Mouse (Mus musculus) Patski (cell line): ENCODE results near the gene Tmbim1. TPM values are rescaled to one million over a fixed set of nuclear protein-coding genes. Genes with fewer than 3 reads are reported as not detected.

Source experiments
- ATAC-seq: fragments of 100-300 bp; one replicate; pipeline ENCODE4 v1.8.0; 2021
- CTCF ChIA-PET: fragments of 350-600 bp; sonication (Branson Sonifier 250); formaldehyde crosslinking; loops from one replicate; lab custom pipeline; 2022; ENCODE audit warnings: inconsistent platforms; lab: Charles Lee
- POLR2A ChIA-PET: fragments of 350-600 bp; sonication (Branson Sonifier 250); formaldehyde crosslinking; loops from one replicate; lab custom pipeline; 2022; ENCODE audit warnings: antibody characterized with exemption, inconsistent platforms; lab: Charles Lee
- DNase-seq: peaks from one replicate; pipeline ENCODE4 v3.0.0-alpha.2; 2011; ENCODE audit warnings: low read depth, low spot score
- H3K27me3 ChIP-seq: fragments of 371-371 bp; one replicate; pipeline ENCODE4 v1.5.1; 2021
- CTCF ChIP-seq: fragments of 100-300 bp; IDR thresholded peaks from one replicate; pipeline ENCODE4 v1.5.1; 2021
- in situ Hi-C: fragments of 300-500 bp; cut with MboI; formaldehyde crosslinking; loops from 3 replicates; pipeline ENCODE4 v1.11.1; 2018; ENCODE audit warnings: low pct_unique_long_range_greater_than_20kb, mixed read lengths
- polyA plus RNA-seq: library from polyadenylated mRNA; unstranded; gene quantifications from one replicate; pipeline ENCODE4 v1.2.3, GENCODE M21; 2021

The Tmbim1 gene
- polyA plus RNA-seq, 1 experiment from 2014 or later: 28.0 TPM

GRCm38 (mm10) chr1:74339917-74340316, 34.5 kb upstream of the Tmbim1 start:
- DNase-seq (no peak), ATAC-seq (no peak)
- POLR2A ChIA-PET: interaction anchor here (0.5 kb wide), 1 partner anchor 31 kb away, joined by 6 read pairs; no protein-coding TSS in a partner anchor
- in situ Hi-C loops: no loop called here
- H3K27me3 ChIP-seq: no peaks in the 10 kb centered on the region
- TF ChIP-seq CTCF: no peak
- CTCF ChIA-PET: no interaction called here

DNA sequence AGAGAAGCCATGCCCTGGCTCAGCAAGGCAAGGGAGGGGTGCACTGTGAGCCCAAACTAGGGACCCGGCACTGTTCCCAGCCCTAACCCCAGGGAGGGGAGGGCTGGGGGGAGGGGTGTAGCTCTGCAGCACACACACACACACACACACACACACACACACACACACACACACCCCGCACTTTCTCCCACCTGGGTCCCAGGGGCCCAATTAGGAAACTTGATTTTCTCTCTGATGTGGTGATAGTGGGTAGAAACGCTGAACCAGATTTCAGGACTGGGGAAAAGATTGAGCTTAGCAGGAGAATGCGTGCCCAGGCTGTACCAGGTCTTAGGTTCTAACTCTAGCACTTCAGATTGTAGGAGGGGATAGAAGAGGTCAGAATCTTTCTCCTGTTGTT, 33.2 kb upstream of the Tmbim1 start:
- POLR2A ChIA-PET: no interaction called here
- ATAC-seq: no peak
- in situ Hi-C loops: no loop called here
- CTCF ChIA-PET: interaction anchor here (0.7 kb wide), 1 partner anchor 23 kb away, joined by 3 read pairs; the partner anchor contains the start of gene Catip
- TF ChIP-seq CTCF: no peak
- H3K27me3 ChIP-seq: no peaks in the 10 kb centered on the region
- no peak for DNase-seq

DNA sequence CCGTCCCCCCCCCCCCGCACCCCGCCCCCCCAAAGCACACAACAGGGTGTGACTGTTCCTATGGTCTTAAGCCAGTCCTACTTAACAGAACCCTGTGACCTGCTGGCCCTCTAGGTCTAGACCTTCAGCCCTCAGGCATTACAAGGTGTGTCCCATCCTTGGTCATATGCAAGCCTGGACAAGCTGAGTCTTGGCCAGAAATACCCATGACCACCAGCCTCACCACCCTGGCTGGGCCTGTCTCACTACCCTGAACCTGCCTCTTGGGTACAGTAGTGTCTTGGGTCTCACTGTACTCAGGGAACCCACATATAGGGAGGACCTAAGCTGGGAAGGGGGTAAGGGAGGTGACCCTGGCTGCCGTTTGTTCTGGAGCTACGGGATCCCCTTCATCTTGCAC, 32.6 kb upstream of the Tmbim1 start:
- in situ Hi-C loops: no loop called here
- H3K27me3 ChIP-seq: no peaks in the 10 kb centered on the region
- CTCF ChIA-PET: no interaction called here
- TF ChIP-seq CTCF: no peak
- ATAC-seq (no peak), DNase-seq (no peak)
- POLR2A ChIA-PET: no interaction called here

- TF ChIP-seq CTCF: no peak
- ChIA-PET POLR2A (no interaction called here), CTCF (no interaction called here)
- H3K27me3 ChIP-seq: no peaks in the 10 kb centered on the region
- in situ Hi-C loops: no loop called here
- no peak for ATAC-seq
- DNase-seq: no peak
These were observed 31.9 kb upstream of the Tmbim1 start for GRCm38 (mm10) chr1:74337241-74337771.

DNA sequence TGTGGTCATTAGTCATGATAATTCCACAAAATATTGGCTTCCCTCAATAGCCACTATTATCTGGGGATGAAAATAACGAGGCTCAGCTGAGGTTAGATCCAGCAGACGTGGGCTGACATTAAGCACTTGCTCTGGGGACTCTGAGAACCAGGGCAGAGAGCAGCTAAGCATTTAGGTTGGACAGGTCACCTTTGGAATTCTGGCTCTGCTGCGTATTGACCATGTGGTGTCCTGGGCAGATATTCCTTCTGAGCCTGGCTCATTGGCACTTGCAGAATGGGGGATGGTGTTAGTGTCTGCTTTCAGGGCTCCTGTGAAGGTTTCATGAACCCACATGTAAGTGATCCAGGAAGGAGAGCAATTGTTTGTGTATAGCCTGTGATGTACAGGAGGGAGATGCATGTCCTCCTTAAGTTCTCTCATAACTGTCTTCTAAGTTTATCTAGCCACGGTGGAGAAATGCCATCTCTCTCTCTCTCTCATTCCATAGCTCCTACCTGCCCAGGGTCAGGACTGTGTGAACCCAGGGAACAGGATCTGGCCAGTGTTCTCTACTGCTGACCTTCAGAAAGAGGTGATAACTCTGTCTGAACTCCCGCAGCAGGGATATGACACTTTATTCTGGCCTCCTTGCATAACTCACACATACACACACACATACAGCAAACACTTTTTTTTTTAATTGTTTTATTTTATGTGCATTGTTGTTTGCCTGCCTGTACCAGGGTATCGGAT, 30.2 kb upstream of the Tmbim1 start:
- ChIA-PET POLR2A (no interaction called here), CTCF (interaction anchor here (0.9 to 1.8 kb wide), 2 partner anchors 10 to 26 kb away, joined by 3 to 6 read pairs; partner anchors contain the start of gene Catip)
- DNase-seq: no peak
- ATAC-seq: no peak
- no peaks in the 10 kb centered on the region for H3K27me3 ChIP-seq
- in situ Hi-C loops: no loop called here
- no peak for TF ChIP-seq CTCF

DNA sequence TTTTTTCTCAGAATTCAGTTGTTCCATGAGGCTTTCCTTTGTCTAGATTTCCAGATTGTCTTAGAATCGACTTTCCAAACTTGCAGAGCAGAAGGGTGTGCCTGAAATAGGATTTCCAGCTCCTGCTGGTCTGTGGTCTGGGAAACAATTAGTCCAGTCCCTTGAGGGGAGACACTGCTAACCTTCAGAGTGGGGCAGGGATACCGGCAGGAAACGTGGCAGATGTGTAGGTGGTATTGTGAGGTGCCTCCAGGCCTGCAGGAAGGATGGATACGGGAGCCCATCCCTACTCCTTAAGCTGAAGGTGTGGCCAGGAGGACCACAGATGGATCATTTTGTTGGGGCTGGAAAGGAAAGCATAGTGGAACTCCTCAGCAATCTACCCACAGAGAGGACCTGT, 29.6 kb upstream of the Tmbim1 start:
- ATAC-seq: no peak
- ChIA-PET POLR2A (no interaction called here), CTCF (interaction anchor here (0.9 to 1.8 kb wide), 3 partner anchors 10 to 37 kb away, joined by 3 to 6 read pairs (median 3); partner anchors contain the start of gene Catip)
- in situ Hi-C loops: no loop called here
- H3K27me3 ChIP-seq: no peaks in the 10 kb centered on the region
- TF ChIP-seq CTCF: no peak
- no peak for DNase-seq

GRCm38 (mm10) chr1:74334607-74335006, 29.2 kb upstream of the Tmbim1 start:
- TF ChIP-seq CTCF: no peak
- ChIA-PET CTCF (interaction anchor here (0.9 to 1.8 kb wide), 3 partner anchors 11 to 38 kb away, joined by 3 to 6 read pairs (median 3); partner anchors contain the start of gene Catip), POLR2A (interaction anchor here (0.7 kb wide), 1 partner anchor 199 kb away, joined by 3 read pairs; no protein-coding TSS in a partner anchor)
- in situ Hi-C loops: no loop called here
- no peaks in the 10 kb centered on the region for H3K27me3 ChIP-seq
- DNase-seq (no peak), ATAC-seq (no peak)

- ChIA-PET POLR2A (no interaction called here), CTCF (interaction anchor here (0.9 to 1.2 kb wide), 2 partner anchors 28 to 128 kb away, joined by 3 read pairs; no protein-coding TSS in a partner anchor)
- DNase-seq (no peak), ATAC-seq (no peak)
- H3K27me3 ChIP-seq: no peaks in the 10 kb centered on the region
- in situ Hi-C loops: no loop called here
- no peak for TF ChIP-seq CTCF
These were observed 27.5 kb upstream of the Tmbim1 start for GRCm38 (mm10) chr1:74332930-74333329.

- TF ChIP-seq CTCF: no peak
- peak; percentile 88 for ATAC-seq
These were observed 26.9 kb upstream of the Tmbim1 start for GRCm38 (mm10) chr1:74332241-74332763.

GRCm38 (mm10) chr1:74331046-74331681, 25.7 kb upstream of the Tmbim1 start:
- ChIA-PET POLR2A (no interaction called here), CTCF (interaction anchor here (1.0 to 1.3 kb wide), 2 partner anchors 18 to 46 kb away, joined by 3 to 4 read pairs; partner anchors contain the start of genes Aamp and Pnkd)
- DNase-seq (no peak), ATAC-seq (no peak)
- in situ Hi-C loops: no loop called here
- no peaks in the 10 kb centered on the region for H3K27me3 ChIP-seq
- TF ChIP-seq CTCF: no peak

More at GRCm38 (mm10) chr1:74332241-74332763, 26.9 kb upstream of the Tmbim1 start:
- DNase-seq: peak; percentile 68
- ChIA-PET CTCF (interaction anchor here (0.9 to 1.2 kb wide), 3 partner anchors 28 to 127 kb away, joined by 3 read pairs; partner anchors contain the start of genes Aamp and Pnkd), POLR2A (no interaction called here)
- no peaks in the 10 kb centered on the region for H3K27me3 ChIP-seq
- in situ Hi-C loops: no loop called here
